Mouse (Mus musculus) adrenal gland, postnatal 4 days (tissue): ENCODE measurements around the gene Gpd2. TPM values are rescaled to one million over a fixed set of nuclear protein-coding genes. Genes with fewer than 3 reads are reported as not detected.

ENCODE experiments used
- DNase-seq, 2 experiments: peaks; one replicate each; pipeline ENCODE4 v3.0.0; 2021 to 2022; ENCODE audit warnings: low spot score in 2 of 2, mixed read lengths in 2 of 2
- total RNA-seq, 2 experiments: library from RNA; stranded (reverse); gene quantifications; 2 replicates each; pipeline ENCODE4 v1.2.3; 2021

Gene Gpd2
- total RNA-seq, 2 experiments from 2014 or later, result 25.1 to 32.7 TPM

GRCm38 (mm10) chr2:57245721-57246328, 8.4 kb downstream of the Gpd2 start:
- no peak for DNase-seq

- DNase-seq, result no peak
Observed at GRCm38 (mm10) chr2:57250113-57250512, 12.7 kb downstream of the Gpd2 start.

GRCm38 (mm10) chr2:57251636-57252317, 14.3 kb downstream of the Gpd2 start:
- DNase-seq, result no peak

GRCm38 (mm10) chr2:57252542-57253301, 15.3 kb downstream of the Gpd2 start:
- DNase-seq, result no peak

GRCm38 (mm10) chr2:57254267-57254666, 16.8 kb downstream of the Gpd2 start:
- no peak for DNase-seq

- DNase-seq, result no peak
Observed at GRCm38 (mm10) chr2:57255153-57255670, 17.8 kb downstream of the Gpd2 start.

- no peak for DNase-seq
Observed at GRCm38 (mm10) chr2:57255836-57256235, 18.4 kb downstream of the Gpd2 start.

- DNase-seq, result no peak
Observed at GRCm38 (mm10) chr2:57256459-57256858, 19.0 kb downstream of the Gpd2 start.

- DNase-seq, result no peak
Observed at GRCm38 (mm10) chr2:57261286-57262077, 24.0 kb downstream of the Gpd2 start.

GRCm38 (mm10) chr2:57263431-57263830, 26.0 kb downstream of the Gpd2 start:
- DNase-seq, result no peak

- DNase-seq, result no peak
Observed at GRCm38 (mm10) chr2:57264912-57265311, 27.5 kb downstream of the Gpd2 start.

GRCm38 (mm10) chr2:57266679-57267393, 29.4 kb downstream of the Gpd2 start:
- DNase-seq, result no peak

GRCm38 (mm10) chr2:57267394-57267716, 29.9 kb downstream of the Gpd2 start:
- DNase-seq, result no peak

GRCm38 (mm10) chr2:57267896-57268295, 30.5 kb downstream of the Gpd2 start:
- no peak for DNase-seq

- DNase-seq, result no peak
Observed at GRCm38 (mm10) chr2:57268839-57269238, 31.4 kb downstream of the Gpd2 start.

GRCm38 (mm10) chr2:57269690-57270435, 32.4 kb downstream of the Gpd2 start:
- DNase-seq, result no peak

GRCm38 (mm10) chr2:57280190-57280723, 42.8 kb downstream of the Gpd2 start:
- no peak for DNase-seq

- DNase-seq, result no peak
Observed at GRCm38 (mm10) chr2:57283791-57284190, 46.4 kb downstream of the Gpd2 start.

GRCm38 (mm10) chr2:57285197-57285596, 47.8 kb downstream of the Gpd2 start:
- DNase-seq, result no peak

- no peak for DNase-seq
Observed at GRCm38 (mm10) chr2:57287986-57288385, 50.6 kb downstream of the Gpd2 start.
